Mouse (Mus musculus): Measurements from ENCODE around the gene Erc2. TPM values are rescaled to one million over a fixed set of nuclear protein-coding genes. Genes with fewer than 3 reads are reported as not detected.

Erc2 gene
- polyA plus RNA-seq, 1 experiment from 2014 or later: 7.3 TPM

GRCm38 (mm10) chr14:28331108-28331507 is 708.9 kb downstream of the Erc2 start:
- 88% methylated on average over 5 of the region's 5 CpGs for WGBS
- Histone ChIP-seq H3K36me3 (ENCODE audit: control insufficient read depth, insufficient read depth, low read length) (no peaks in the 10 kb centered on the region), H3K4me3 (ENCODE audit: low read length) (no peak overlapping the region), H3K4me2 (replicated peaks; ENCODE audit: low read depth, low read length) (no peak overlapping the region), H3K9me3 (ENCODE audit: control insufficient read depth, low read length) (no peaks in the 10 kb centered on the region), H3K4me1 (ENCODE audit: control insufficient read depth, insufficient read depth, low read length) (no peaks in the 10 kb centered on the region), H3K27ac (ENCODE audit: low read depth, low read length) (no peak overlapping the region), H3K27me3 (ENCODE audit: control insufficient read depth, insufficient read depth, low read length) (no peaks in the 10 kb centered on the region), H3K9ac (ENCODE audit: low read depth, low read length) (no peak overlapping the region)
- no peak for ATAC-seq (ENCODE audit: low FRiP score, low TSS enrichment)

- H3K27me3 ChIP-seq (ENCODE audit: control insufficient read depth, insufficient read depth, low read length): no peaks in the 10 kb centered on the region
- 19% methylated on average over 3 of the region's 3 CpGs for WGBS
- ATAC-seq (ENCODE audit: low FRiP score, low TSS enrichment): peak; percentile 71
- no peak overlapping the region for H3K27ac ChIP-seq (ENCODE audit: low read depth, low read length)
- no peaks in the 10 kb centered on the region for H3K9me3 ChIP-seq (ENCODE audit: control insufficient read depth, low read length)
- no peaks in the 10 kb centered on the region for H3K36me3 ChIP-seq (ENCODE audit: control insufficient read depth, insufficient read depth, low read length)
- no peak overlapping the region for H3K4me2 ChIP-seq (replicated peaks; ENCODE audit: low read depth, low read length)
- H3K4me3 ChIP-seq (ENCODE audit: low read length): no peak overlapping the region
- no peaks in the 10 kb centered on the region for H3K4me1 ChIP-seq (ENCODE audit: control insufficient read depth, insufficient read depth, low read length)
- no peak overlapping the region for H3K9ac ChIP-seq (ENCODE audit: low read depth, low read length)
Observed at GRCm38 (mm10) chr14:28332351-28332953, 710.2 kb downstream of the Erc2 start.

- Histone ChIP-seq H3K4me2 (replicated peaks; ENCODE audit: low read depth, low read length) (no peak overlapping the region), H3K9me3 (ENCODE audit: control insufficient read depth, low read length) (no peaks in the 10 kb centered on the region), H3K27me3 (ENCODE audit: control insufficient read depth, insufficient read depth, low read length) (no peaks in the 10 kb centered on the region), H3K36me3 (ENCODE audit: control insufficient read depth, insufficient read depth, low read length) (no peaks in the 10 kb centered on the region), H3K27ac (ENCODE audit: low read depth, low read length) (no peak overlapping the region), H3K9ac (ENCODE audit: low read depth, low read length) (no peak overlapping the region), H3K4me3 (ENCODE audit: low read length) (no peak overlapping the region), H3K4me1 (ENCODE audit: control insufficient read depth, insufficient read depth, low read length) (no peaks in the 10 kb centered on the region)
- 89% methylated on average over 3 of the region's 3 CpGs for WGBS
- ATAC-seq (ENCODE audit: low FRiP score, low TSS enrichment): no peak
Observed at GRCm38 (mm10) chr14:28339146-28339545, 716.9 kb downstream of the Erc2 start.

GRCm38 (mm10) chr14:28349129-28349528 is 726.9 kb downstream of the Erc2 start:
- no peaks in the 10 kb centered on the region for H3K36me3 ChIP-seq (ENCODE audit: control insufficient read depth, insufficient read depth, low read length)
- H3K27ac ChIP-seq (ENCODE audit: low read depth, low read length): no peak overlapping the region
- H3K9me3 ChIP-seq (ENCODE audit: control insufficient read depth, low read length): no peaks in the 10 kb centered on the region
- no peak for ATAC-seq (ENCODE audit: low FRiP score, low TSS enrichment)
- H3K4me2 ChIP-seq (replicated peaks; ENCODE audit: low read depth, low read length): no peak overlapping the region
- no peak overlapping the region for H3K4me3 ChIP-seq (ENCODE audit: low read length)
- H3K9ac ChIP-seq (ENCODE audit: low read depth, low read length): no peak overlapping the region
- no peaks in the 10 kb centered on the region for H3K27me3 ChIP-seq (ENCODE audit: control insufficient read depth, insufficient read depth, low read length)
- 77% methylated on average over 1 of the region's 1 CpGs for WGBS
- H3K4me1 ChIP-seq (ENCODE audit: control insufficient read depth, insufficient read depth, low read length): no peaks in the 10 kb centered on the region

GRCm38 (mm10) chr14:28356031-28356430 is 733.8 kb downstream of the Erc2 start:
- Histone ChIP-seq H3K27me3 (ENCODE audit: control insufficient read depth, insufficient read depth, low read length) (no peaks in the 10 kb centered on the region), H3K9me3 (ENCODE audit: control insufficient read depth, low read length) (no peaks in the 10 kb centered on the region), H3K4me3 (ENCODE audit: low read length) (no peak overlapping the region), H3K9ac (ENCODE audit: low read depth, low read length) (no peak overlapping the region), H3K4me1 (ENCODE audit: control insufficient read depth, insufficient read depth, low read length) (no peaks in the 10 kb centered on the region), H3K4me2 (replicated peaks; ENCODE audit: low read depth, low read length) (no peak overlapping the region), H3K36me3 (ENCODE audit: control insufficient read depth, insufficient read depth, low read length) (no peaks in the 10 kb centered on the region), H3K27ac (ENCODE audit: low read depth, low read length) (no peak overlapping the region)
- no peak for ATAC-seq (ENCODE audit: low FRiP score, low TSS enrichment)

- Histone ChIP-seq H3K4me2 (replicated peaks; ENCODE audit: low read depth, low read length) (no peak overlapping the region), H3K36me3 (ENCODE audit: control insufficient read depth, insufficient read depth, low read length) (no peaks in the 10 kb centered on the region), H3K27ac (ENCODE audit: low read depth, low read length) (no peak overlapping the region), H3K4me1 (ENCODE audit: control insufficient read depth, insufficient read depth, low read length) (no peaks in the 10 kb centered on the region), H3K9ac (ENCODE audit: low read depth, low read length) (no peak overlapping the region), H3K27me3 (ENCODE audit: control insufficient read depth, insufficient read depth, low read length) (no peaks in the 10 kb centered on the region), H3K9me3 (ENCODE audit: control insufficient read depth, low read length) (no peaks in the 10 kb centered on the region), H3K4me3 (ENCODE audit: low read length) (no peak overlapping the region)
- ATAC-seq (ENCODE audit: low FRiP score, low TSS enrichment): no peak
- WGBS: 88% methylated on average over 4 of the region's 4 CpGs
Observed at GRCm38 (mm10) chr14:28359502-28359901, 737.3 kb downstream of the Erc2 start.

- no peaks in the 10 kb centered on the region for H3K4me1 ChIP-seq (ENCODE audit: control insufficient read depth, insufficient read depth, low read length)
- no peak overlapping the region for H3K4me3 ChIP-seq (ENCODE audit: low read length)
- ATAC-seq (ENCODE audit: low FRiP score, low TSS enrichment): no peak
- H3K27me3 ChIP-seq (ENCODE audit: control insufficient read depth, insufficient read depth, low read length): no peaks in the 10 kb centered on the region
- no peak overlapping the region for H3K27ac ChIP-seq (ENCODE audit: low read depth, low read length)
- H3K4me2 ChIP-seq (replicated peaks; ENCODE audit: low read depth, low read length): no peak overlapping the region
- no peaks in the 10 kb centered on the region for H3K9me3 ChIP-seq (ENCODE audit: control insufficient read depth, low read length)
- WGBS: 91% methylated on average over 4 of the region's 4 CpGs
- no peaks in the 10 kb centered on the region for H3K36me3 ChIP-seq (ENCODE audit: control insufficient read depth, insufficient read depth, low read length)
- no peak overlapping the region for H3K9ac ChIP-seq (ENCODE audit: low read depth, low read length)
Observed at GRCm38 (mm10) chr14:28359983-28360382, 737.8 kb downstream of the Erc2 start.

GRCm38 (mm10) chr14:28362336-28362735 is 740.1 kb downstream of the Erc2 start:
- Histone ChIP-seq H3K27me3 (ENCODE audit: control insufficient read depth, insufficient read depth, low read length) (no peaks in the 10 kb centered on the region), H3K9me3 (ENCODE audit: control insufficient read depth, low read length) (no peaks in the 10 kb centered on the region), H3K36me3 (ENCODE audit: control insufficient read depth, insufficient read depth, low read length) (no peaks in the 10 kb centered on the region), H3K9ac (ENCODE audit: low read depth, low read length) (no peak overlapping the region), H3K27ac (ENCODE audit: low read depth, low read length) (no peak overlapping the region), H3K4me3 (ENCODE audit: low read length) (no peak overlapping the region), H3K4me1 (ENCODE audit: control insufficient read depth, insufficient read depth, low read length) (no peaks in the 10 kb centered on the region), H3K4me2 (replicated peaks; ENCODE audit: low read depth, low read length) (no peak overlapping the region)
- no peak for ATAC-seq (ENCODE audit: low FRiP score, low TSS enrichment)
- WGBS: 82% methylated on average over 4 of the region's 4 CpGs

GRCm38 (mm10) chr14:28370713-28371112 is 748.5 kb downstream of the Erc2 start:
- Histone ChIP-seq H3K9ac (ENCODE audit: low read depth, low read length) (no peak overlapping the region), H3K27me3 (ENCODE audit: control insufficient read depth, insufficient read depth, low read length) (no peaks in the 10 kb centered on the region; the same call in 1 of the 2 replicates), H3K4me2 (replicated peaks; ENCODE audit: low read depth, low read length) (no peak overlapping the region), H3K9me3 (ENCODE audit: control insufficient read depth, low read length) (no peaks in the 10 kb centered on the region), H3K36me3 (ENCODE audit: control insufficient read depth, insufficient read depth, low read length) (no peaks in the 10 kb centered on the region), H3K27ac (ENCODE audit: low read depth, low read length) (no peak overlapping the region), H3K4me1 (ENCODE audit: control insufficient read depth, insufficient read depth, low read length) (no peaks in the 10 kb centered on the region), H3K4me3 (ENCODE audit: low read length) (no peak overlapping the region)
- ATAC-seq (ENCODE audit: low FRiP score, low TSS enrichment): no peak
- 24% methylated on average over 8 of the region's 8 CpGs for WGBS
